Mouse (Mus musculus) yolk sac, embryonic 10.5 days (tissue): ENCODE results near the gene Xpo5.

Experiments
- DNase-seq: peaks from one replicate; pipeline ENCODE4 v3.0.0-alpha.2; 2017; ENCODE audit warnings: low spot score

Xpo5 gene

DNA sequence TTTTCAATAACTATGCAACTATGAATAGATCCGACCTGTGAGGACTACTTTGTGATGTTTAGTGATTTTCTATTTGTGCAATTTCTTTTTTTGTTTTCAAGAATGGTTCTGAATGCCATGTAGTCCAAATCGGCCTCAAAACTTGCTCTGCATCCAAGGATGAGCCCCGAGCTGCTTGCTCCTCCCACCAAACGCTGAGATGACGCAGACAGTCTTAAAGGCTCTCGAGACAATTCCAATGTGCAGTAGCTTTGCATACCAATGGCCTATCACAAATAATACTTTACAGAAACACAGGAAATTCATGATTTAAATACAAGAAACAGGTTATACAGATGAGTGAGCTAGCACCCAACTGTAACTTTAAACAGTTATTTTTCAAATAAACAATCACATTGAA lies 1.4 kb upstream of the Xpo5 start:
- no peak for DNase-seq

DNA sequence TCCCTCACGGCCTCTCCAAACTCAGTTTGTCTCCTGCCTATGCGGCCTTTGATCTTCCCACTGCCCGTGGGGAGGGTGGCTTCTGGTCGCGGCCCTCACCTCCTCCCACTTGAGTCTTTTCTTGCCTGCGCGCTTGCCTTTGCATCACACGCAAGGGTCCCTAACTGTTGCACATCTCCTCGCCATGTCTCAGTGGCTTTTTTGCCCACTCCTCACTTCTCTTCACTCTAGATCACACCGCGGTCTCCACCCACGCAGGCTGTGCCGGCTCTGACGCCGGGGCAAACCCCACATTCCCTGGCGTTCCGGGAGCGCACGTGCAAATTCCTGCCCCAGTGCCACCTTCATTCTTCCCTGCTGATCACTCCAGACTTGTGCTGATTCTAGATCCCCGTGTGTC lies 496 bp downstream of the Xpo5 start:
- no peak for DNase-seq

DNA sequence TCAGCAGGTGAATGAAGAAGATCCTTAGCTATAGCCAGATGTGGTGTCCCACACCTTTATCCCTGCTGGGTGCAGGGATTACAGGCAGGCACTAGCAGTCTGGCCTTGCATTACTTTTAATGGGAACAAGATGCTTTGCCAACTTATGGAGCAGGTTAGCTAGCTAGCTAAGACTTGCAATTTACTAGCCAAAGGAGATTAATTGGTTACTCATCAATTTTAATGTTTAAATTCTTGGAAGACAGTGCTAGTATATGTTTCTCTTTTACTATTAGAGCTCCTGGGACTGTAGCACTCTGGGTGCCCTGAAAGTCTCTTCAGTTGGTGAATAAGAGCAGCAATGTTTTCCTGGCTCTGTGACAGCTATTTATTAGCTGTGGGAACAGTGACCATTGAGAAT lies 4.1 kb downstream of the Xpo5 start:
- DNase-seq, result no peak

DNA sequence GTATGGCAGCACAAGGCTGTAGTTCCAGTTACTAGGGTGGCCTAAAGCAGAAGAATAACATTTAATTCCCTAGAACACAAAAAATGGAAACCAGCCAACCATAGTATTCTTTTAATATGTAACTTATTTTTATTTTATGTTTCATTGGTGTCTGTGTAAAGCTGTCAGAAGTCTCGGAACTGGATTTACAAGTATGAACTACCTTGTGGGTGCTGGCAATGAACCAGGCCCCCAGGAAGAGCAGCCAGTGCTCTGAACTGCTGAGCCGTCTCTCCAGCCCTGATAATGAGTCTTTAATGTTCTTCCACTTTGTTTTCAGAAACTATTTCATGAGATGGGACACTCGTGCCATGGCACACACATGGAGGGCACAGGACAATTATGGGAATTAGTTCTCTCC lies 8.0 kb downstream of the Xpo5 start:
- DNase-seq, result no peak

DNA sequence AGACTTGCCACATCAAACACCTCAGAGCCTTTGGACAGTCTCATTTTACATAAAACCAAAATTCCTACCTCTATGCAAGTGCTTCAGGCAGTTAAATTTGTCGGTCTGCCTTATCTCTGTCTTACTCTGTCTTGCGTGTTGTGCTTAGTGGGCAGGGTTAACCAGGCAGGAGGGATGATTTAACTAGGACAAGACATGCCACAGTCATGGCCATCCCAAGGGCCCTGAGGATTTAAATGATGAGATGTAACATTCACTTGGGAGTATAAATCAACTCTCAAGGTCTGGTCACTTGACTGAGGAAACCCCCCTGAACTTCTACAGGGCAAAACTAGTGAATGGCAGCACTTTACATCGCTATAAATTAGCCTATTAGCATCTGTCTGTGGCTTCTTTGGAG lies 19.0 kb downstream of the Xpo5 start:
- no peak for DNase-seq

DNA sequence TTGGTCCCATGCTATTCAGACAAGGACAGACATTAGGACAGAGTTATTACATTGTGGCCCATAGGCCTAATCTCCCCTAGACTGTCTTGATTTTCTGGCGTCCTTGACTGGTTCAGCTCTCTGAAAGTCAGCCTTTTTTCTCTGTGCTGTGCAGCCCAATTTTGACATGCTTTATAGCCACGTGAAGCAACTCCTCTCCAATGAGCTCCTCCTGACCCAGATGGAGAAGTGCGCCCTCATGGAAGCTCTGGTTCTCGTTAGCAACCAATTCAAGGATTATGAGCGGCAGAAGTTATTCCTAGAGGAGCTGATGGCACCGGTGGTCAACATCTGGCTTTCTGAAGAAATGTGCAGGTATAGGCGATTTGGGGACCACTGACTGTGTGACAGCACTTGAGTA lies 25.0 kb downstream of the Xpo5 start:
- no peak for DNase-seq

DNA sequence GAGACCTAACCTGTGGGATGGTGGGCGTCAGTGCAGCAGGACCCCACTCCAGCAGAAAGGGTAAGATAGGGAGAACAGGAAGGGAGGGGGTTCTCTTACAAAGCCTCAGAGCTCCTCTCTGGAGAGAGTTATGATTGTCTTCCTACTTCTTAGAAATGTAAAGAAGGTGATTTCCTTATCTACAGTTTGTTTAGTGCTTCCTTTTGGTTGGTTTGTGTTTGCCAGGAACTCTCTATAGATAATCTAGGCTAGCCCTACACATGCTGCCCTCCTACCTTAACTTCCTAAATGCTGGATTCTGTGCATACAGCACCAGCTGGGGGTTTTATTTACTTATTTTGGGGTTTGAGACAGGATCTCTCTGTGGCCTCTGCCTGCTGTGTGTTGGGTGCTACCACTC lies 33.5 kb downstream of the Xpo5 start:
- DNase-seq, result no peak

DNA sequence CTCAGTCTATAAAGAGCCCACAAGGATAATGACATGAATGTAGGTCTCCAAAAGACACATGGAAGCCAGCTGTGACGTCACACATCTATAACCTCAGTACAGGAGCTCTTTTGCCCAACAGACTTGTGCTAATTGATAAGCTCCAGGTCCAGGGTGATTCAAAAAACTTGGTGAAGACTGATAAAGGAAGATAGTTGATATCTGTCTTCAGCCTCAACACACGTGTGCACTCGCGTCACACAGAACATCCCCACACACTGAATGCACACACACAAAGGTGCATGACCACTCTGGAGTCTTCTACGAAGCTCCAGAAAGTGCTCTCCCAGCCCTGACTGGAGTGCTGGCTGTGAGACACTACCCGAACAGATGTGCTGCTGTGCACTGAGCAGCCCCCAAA lies 34.5 kb downstream of the Xpo5 start:
- no peak for DNase-seq

DNA sequence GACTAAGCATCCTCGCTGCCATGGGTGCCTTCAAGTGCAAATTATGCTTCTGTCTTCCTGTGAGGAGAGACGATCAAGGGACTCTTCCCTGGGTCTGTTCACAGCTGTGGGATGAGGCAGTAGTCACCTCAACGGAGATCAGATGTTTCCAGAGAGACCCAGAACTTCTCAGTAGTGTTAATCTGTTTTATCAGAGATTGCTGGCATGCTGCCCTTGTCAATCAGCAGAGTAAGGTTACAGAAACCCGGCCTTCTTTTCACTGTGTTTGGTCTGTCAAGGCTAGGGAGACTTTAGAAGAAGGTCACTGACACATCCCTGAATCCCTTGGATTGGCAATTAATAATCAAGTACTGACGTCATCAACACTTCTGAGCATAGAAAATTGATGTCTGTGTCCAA lies 34.9 kb downstream of the Xpo5 start:
- DNase-seq, result no peak

DNA sequence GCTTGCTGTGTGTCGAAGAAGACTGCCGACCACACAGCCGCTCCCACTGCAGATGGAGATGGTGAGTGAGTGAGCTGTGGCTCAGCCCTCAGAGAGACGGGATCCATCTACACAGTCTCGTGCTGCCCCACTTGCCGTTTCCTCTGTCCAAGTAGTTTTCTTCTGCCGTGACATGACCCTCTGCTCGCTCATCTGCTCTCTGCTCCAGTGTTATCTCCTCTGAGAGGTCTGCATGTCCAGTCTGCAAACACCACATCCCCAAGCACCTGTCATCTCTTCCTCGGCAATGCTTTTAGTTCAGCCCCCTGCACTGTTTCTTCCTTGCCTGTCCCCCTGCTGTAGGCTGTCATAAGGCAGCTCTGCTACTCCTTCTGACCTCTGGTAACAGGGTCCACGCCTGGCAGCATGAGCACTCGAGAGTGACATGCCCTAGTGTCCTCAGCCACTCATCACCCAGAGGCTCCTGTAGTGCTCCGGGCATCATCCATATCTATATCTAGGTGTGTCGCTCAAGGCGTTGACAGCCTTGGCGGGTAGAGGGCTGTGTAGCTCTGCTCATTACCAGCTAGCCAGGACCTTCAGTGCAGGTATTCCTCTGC lies 37.0 kb downstream of the Xpo5 start:
- DNase-seq, result no peak

DNA sequence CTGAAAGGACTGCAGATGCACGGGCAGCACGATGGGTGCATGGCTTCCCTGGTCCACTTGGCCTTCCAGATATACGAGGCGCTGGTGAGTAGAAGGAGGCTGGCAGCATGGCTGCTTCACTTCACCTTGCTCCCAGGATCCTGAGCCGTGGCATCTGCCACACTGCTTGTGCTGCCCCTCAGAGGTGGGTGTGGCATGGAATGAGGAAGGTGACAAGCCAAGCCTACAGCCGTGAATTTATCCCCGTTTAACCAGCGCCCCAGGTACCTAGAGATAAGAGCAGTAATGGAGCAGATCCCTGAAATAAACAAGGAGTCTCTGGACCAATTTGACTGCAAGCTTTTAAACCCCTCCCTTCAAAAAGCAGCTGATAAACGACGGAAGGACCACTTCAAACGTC lies 38.9 kb downstream of the Xpo5 start:
- DNase-seq, result no peak

DNA sequence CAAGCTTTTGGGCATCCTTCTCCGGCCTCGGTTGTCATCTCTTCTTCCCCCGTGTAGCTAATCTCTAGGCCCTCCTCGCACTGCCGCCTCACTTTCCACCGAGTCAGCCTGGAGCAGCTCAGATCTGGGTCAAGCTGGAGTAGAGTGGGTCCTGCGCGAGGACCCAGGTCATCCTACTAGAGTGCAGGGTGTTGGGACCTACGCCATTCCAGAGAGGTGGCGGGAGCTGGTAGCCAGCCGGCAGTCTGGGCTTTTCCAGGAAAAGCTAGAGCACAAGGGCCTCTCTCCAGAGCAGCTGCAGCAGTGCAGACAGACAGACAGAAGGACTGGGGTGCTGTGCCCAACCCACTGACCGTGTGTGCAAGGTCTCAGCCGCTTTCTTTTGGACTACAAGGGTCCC lies 39.7 kb downstream of the Xpo5 start:
- no peak for DNase-seq

DNA sequence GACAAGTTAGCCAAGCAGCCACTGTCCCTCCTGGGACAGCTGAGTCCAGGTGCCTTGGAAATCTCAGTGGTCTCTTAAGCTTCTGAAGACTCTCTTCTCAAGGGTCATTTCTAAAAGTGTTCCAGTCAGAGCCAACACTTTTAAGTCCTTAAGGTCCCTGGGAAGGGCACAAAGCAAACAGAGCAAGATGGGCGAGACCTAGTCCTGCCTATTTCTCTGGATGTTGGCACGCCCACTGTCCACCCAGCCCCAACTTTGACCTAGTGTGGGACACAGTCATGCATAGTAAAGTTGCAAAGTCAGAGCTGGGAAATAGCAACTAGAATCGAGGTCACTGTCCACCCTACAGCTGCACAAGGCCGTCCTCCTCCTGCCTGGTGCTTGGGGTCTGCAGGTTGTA lies 40.4 kb downstream of the Xpo5 start:
- DNase-seq, result no peak

DNA sequence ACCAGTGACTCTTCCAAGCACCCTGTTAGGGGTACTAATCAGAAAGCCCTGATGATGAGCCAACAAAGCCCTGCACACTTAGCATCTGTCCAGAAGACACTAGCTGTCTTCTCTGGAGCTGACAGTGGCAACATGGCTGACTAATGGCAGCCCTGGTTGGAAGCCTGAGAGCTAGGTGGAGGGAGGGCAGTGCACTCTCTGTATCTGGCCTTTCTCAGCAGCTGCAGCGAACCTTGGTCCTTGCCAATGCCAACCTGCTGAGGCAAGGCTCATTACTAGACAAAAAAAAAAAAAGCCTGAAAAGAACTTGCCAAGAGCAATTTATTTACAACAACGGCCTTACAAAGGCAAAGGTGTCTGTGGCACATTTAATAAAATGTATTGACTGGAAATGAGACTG lies 41.0 kb downstream of the Xpo5 start:
- no peak for DNase-seq

DNA sequence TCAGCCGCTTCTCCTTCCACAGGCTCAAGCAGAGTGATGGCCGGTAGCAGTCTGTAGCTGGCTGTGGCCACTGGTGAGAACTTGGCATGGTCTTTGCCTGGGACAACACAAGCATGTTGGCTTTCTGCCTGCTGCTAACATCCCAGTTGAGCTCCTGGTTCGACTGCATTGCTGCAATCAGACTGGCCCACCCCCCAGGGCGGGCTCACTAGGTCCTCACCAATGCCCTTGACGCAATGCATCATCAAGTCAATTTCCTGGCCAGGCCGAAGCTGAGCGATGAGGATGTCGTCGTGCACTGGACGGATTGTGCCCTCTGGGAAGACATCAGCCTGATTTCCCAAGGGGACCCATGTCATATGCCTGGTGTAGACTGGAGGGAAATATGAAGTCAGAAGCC lies 42.0 kb downstream of the Xpo5 start:
- DNase-seq, result no peak

DNA sequence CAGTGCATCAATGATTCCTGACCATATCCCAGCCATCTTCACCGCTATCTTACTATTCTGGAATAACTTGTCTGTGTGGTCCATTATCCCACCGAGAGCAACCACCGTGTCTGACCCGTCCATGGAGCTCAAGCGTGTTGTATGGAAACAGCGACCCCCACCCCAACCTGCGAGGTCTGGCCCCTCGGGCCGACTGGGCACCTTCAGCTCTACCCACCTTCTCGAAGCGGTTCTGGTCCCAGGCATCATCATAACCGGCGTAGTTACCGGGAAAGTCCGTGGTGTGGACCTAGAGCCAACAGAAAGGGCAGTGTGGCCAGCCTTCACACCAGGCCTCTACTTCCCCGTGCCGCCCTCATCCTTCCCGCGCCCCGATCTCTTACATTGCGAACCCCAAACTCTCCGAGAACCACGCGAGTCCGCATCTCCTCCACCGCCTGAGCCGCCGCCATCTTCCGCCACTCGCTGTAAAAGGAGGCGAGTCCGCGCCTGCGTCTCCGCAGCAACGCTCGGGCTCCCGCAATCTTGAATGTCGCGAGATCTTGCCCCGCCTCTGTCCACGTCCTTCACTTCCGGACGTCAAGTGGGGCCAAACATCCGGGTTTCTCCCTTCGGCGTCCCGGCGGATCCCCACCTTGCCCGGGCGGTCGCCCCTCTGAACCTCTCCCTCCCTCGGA lies 45.1 kb downstream of the Xpo5 start, which contains the start of the genes Polr1c and Yipf3:
Polr1c (minus strand) TSS at position 543 of the 677 bp plus-strand sequence.
Yipf3 (plus strand) TSS at position 569 of the 677 bp plus-strand sequence.
- peak; percentile 94 for DNase-seq

DNA sequence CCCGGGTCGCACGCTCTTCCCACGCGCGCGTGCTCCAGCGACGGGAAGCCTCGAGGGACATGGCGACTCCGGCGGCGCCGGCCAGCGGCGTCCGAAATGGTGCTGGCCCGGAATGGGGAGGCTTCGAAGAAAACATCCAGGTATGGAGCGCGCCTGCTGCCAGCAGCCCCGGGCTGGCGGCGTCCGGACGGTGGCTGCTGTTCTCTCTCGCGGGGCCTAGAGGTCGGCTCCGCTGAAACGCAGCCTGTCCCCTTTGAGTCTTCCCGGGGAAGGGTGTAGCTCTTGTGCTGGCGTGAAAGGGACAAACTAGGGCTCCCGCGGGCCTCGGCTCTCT lies 45.6 kb downstream of the Xpo5 start:
- no peak for DNase-seq

DNA sequence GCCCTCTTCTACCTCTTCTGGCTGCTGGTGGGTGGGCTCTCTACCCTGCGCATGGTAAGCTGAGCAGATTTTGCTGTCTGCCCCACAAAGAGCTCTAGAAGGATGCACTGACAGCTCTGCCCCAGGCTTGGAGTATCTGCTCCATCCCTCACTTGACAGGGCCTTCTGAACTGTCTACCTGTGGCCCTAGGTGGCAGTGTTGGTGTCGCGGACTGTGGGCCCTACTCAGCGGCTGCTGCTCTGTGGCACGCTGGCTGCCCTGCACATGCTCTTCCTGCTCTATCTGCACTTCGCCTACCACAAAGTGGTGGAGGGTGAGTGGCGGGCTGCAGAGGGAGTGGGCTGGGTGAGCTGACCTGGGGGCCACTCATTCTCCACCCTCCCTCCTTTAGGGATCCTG lies 48.6 kb downstream of the Xpo5 start:
- DNase-seq, result no peak

DNA sequence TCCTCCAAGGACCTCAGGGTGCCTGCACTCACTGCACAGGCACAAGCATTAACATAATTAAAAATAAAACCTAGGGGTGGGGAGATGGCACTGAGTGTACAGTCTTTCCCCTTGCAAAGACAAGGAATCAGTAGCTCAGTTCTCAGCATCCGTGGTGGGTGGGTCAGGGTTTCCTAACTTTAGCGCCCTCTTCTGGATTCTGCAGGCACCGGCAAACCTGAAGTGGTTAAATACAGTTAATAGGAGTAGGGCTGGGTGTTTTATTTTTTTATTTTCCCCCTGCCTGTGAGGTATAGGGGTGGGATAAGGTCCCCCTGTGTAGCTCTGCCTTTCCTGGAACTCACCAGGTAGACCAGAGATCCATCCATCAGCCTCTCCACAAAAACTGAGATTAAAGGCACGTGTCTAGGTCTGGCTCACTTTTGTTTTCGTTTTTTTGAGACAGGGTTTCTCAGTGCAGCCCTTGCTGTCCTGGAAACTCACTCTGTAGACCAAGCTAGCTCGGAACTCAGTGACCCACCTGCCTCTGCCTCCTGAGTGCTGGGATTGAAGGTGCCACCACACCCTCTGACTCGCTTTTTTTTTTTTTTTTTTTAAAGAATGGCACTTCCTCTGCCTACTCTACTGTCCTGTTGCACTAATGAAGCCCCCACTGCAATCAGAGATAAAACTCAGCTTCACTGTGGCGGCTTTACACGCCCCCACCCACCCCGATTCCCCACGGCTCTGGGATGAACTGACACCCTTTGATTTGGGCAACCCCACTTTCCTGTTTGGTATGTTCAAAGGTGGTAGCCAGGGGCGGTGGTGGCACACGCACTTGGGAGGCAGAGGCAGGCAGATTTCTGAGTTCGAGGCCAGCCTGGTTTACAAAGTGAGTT lies 50.2 kb downstream of the Xpo5 start:
- DNase-seq, result no peak

DNA sequence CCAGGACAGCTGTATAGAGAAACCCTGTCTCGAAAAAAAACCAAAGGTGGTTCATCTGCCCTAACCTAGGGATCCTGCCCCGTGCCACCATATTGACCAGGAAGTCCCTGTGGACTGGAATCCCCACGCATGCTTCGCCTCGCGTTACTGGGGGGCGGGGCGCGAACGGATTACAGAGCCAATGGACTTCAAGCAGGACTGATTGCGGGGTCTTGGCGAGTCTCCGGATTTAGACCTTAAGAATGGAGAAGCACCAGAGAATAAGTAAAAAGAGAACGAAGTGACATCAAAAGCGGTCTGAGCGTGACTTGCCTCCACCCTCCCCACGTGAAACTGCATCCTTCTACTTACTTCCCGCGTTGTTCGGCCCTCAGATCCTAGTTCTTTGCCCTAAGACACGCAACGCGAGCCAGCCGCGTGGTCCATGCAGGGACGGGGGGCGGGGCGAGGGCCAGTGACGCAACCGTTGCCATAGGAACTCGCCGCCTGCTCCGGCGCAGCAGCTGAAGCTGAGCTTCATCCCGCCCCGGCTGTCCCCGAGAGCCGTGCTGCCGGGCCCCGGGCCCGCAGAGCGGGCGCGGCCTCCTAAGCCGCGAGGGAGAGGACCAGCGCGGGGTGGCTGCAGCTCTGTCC lies 51.0 kb downstream of the Xpo5 start, which contains the start of gene Lrrc73:
Lrrc73 (plus strand) TSS at position 80 of the 633 bp plus-strand sequence.
- peak; percentile 86 for DNase-seq

DNA sequence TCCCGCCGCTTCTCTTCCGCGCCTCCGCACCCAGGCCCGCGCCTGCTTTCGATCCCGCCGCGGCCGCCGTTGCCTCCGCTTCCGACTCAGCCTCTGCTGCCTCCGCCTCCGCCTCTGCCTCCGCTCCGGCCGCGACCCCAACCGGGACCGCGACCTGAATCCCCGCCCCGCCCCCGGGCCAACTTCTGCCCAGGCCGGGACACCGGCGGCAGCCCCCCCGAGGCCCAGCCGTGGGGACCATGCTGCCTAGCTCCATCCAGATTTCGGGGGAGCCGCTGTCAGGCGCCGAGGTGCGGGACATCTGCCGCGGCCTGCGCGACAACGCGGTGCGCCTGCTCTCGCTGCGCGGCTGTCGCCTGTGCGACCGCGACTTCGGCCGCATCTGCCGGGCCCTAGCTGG lies 51.5 kb downstream of the Xpo5 start:
- DNase-seq, result peak; percentile 48

DNA sequence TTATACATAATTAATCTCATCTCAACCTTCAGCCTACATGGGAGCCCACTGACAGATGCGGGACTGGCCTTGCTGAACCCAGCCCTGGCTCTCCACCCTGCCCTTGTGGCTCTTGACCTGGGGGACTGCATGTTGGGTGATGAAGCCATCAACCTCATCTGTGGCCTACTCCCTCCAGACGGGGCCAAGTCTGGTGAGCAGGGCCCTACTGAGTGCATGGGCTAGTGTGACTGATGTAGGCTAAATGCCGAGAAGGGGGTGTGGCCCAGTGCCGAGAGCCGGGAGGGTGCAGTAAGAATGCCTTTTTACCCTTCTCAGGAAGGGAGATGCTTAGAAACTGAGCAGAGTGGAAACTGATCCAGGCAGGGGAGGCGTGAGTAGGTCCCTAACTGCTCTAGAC lies 52.6 kb downstream of the Xpo5 start:
- DNase-seq, result no peak
